Mouse (Mus musculus) forebrain, embryonic 12.5 days (tissue): ENCODE measurements around the gene Galnt10. TPM values are rescaled to one million over a fixed set of nuclear protein-coding genes. Genes with fewer than 3 reads are reported as not detected.
"Not testable (repeated sequence)": the region's sequence is repeated elsewhere in the genome, so short reads cannot be mapped to it uniquely, and the experiment has no call there.

ENCODE experiments used
- ATAC-seq: fragments of 200-750 bp; cut with Nextera tagmentation; 2 replicates; pipeline ENCODE4 v1.8.0; 2017; ENCODE audit warnings: moderate TSS enrichment; ENCODE audit not compliant: low FRiP score
- H3K27ac ChIP-seq: fragments of 300-500 bp; sonication (generic); 2 replicates; pipeline ENCODE4 v1.5.1; 2016; ENCODE audit warnings: mild to moderate bottlenecking
- H3K27me3 ChIP-seq: fragments of 300-500 bp; sonication (generic); 2 replicates; pipeline ENCODE4 v1.6.1; 2016; ENCODE audit warnings: mild to moderate bottlenecking
- H3K36me3 ChIP-seq: fragments of 300-500 bp; sonication (generic); replicated peaks from 2 replicates; pipeline ENCODE4 v1.6.1; 2016; ENCODE audit warnings: mild to moderate bottlenecking
- H3K4me1 ChIP-seq: fragments of 300-500 bp; sonication (generic); 2 replicates; pipeline ENCODE4 v1.6.1; 2016
- H3K4me2 ChIP-seq: fragments of 300-500 bp; sonication (generic); 2 replicates; pipeline ENCODE4 v1.6.1; 2016; ENCODE audit warnings: mild to moderate bottlenecking, moderate library complexity
- H3K4me3 ChIP-seq: fragments of 300-500 bp; sonication (generic); replicated peaks from 2 replicates; pipeline ENCODE4 v1.5.1; 2016; ENCODE audit warnings: mild to moderate bottlenecking
- H3K9ac ChIP-seq: fragments of 300-500 bp; sonication (generic); 2 replicates; pipeline ENCODE4 v1.6.1; 2016; ENCODE audit warnings: mild to moderate bottlenecking
- H3K9me3 ChIP-seq: fragments of 300-500 bp; sonication (generic); 2 replicates; pipeline ENCODE4 v1.6.1; 2016
- WGBS: fragments of 180-500 bp; shearing (Covaris S2); methylation state at CpG from one replicate; pipeline ENCODE4 v1.1.7; 2016; 5-methylcytosine and 5-hydroxymethylcytosine counted together
- polyA plus RNA-seq: library from polyadenylated mRNA; unstranded; fragments of >200 nt; fragmentation: Nextera tagmentation; extraction: Ambion mirVana; gene quantifications from 2 replicates; pipeline ENCODE4 v1.2.1, GENCODE M21; 2016

The Galnt10 gene
- polyA plus RNA-seq, 1 experiment from 2014 or later = 16.8 TPM

GRCm38 (mm10) chr11:57809017-57809731 lies 163.9 kb downstream of the Galnt10 start:
- no peak overlapping the region for H3K27ac ChIP-seq
- ATAC-seq = no peak
- no peak overlapping the region for H3K9ac ChIP-seq
- H3K4me3 ChIP-seq = no peak overlapping the region
- H3K36me3 ChIP-seq = peaks cover 52% of the 10 kb centered on the region
- no peak overlapping the region for H3K4me2 ChIP-seq
- 96% methylated on average over 17 of the region's 17 CpGs for WGBS
- no peaks in the 10 kb centered on the region for H3K27me3 ChIP-seq
- peaks cover 3% of the 10 kb centered on the region; the same call in 1 of the 2 replicates for H3K4me1 ChIP-seq
- H3K9me3 ChIP-seq = no peaks in the 10 kb centered on the region

DNA sequence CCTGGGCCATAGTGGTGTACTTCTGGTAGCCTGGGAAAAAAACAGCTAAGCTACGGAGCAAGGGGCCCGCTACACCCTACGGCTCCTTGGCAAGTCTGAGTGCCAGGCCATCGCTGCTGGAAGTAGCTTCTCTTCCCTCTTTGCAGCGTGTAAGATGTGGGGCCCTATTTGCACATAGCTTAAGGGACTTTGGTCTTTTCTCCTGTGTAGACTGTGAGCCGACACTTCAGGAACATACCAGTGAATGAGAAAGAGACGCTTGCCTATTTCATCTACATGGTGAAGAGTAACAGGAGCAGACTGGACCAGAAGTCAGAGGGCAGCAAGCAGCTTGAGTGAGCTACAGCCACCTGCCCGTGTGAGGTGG lies 164.5 kb downstream of the Galnt10 start:
- Histone ChIP-seq H3K4me1 (0 out of 2 replicates have a peak, but pooled peaks cover 3% of the 10 kb centered on the region), H3K4me3 (no peak overlapping the region), H3K9me3 (no peaks in the 10 kb centered on the region), H3K36me3 (peaks cover 52% of the 10 kb centered on the region), H3K4me2 (no peak overlapping the region), H3K27ac (no peak overlapping the region), H3K9ac (no peak overlapping the region), H3K27me3 (no peaks in the 10 kb centered on the region)
- ATAC-seq = no peak
- WGBS = 95% methylated on average over 8 of the region's 8 CpGs

- Histone ChIP-seq H3K4me3 (no peak overlapping the region), H3K27me3 (no peaks in the 10 kb centered on the region), H3K27ac (no peak overlapping the region), H3K9me3 (no peaks in the 10 kb centered on the region), H3K9ac (no peak overlapping the region), H3K4me2 (no peak overlapping the region), H3K4me1 (no peaks in the 10 kb centered on the region), H3K36me3 (peaks cover 51% of the 10 kb centered on the region)
- WGBS = 90% methylated on average over 7 of the region's 7 CpGs
- no peak for ATAC-seq
Observed at GRCm38 (mm10) chr11:57811006-57811405, 165.8 kb downstream of the Galnt10 start.

GRCm38 (mm10) chr11:57812212-57812611 lies 167.0 kb downstream of the Galnt10 start:
- Histone ChIP-seq H3K27me3 (no peaks in the 10 kb centered on the region), H3K36me3 (peaks cover 43% of the 10 kb centered on the region), H3K4me2 (no peak overlapping the region), H3K9me3 (no peaks in the 10 kb centered on the region), H3K4me1 (no peaks in the 10 kb centered on the region), H3K4me3 (no peak overlapping the region), H3K9ac (no peak overlapping the region), H3K27ac (no peak overlapping the region)
- ATAC-seq = no peak
- 96% methylated on average over 8 of the region's 8 CpGs for WGBS

- H3K9me3 ChIP-seq = no peaks in the 10 kb centered on the region
- no peak for ATAC-seq
- H3K4me2 ChIP-seq = no peak overlapping the region
- H3K27ac ChIP-seq = no peak overlapping the region
- H3K4me1 ChIP-seq = no peaks in the 10 kb centered on the region
- H3K9ac ChIP-seq = no peak overlapping the region
- peaks cover 30% of the 10 kb centered on the region for H3K36me3 ChIP-seq
- no peak overlapping the region for H3K4me3 ChIP-seq
- no peaks in the 10 kb centered on the region for H3K27me3 ChIP-seq
- 91% methylated on average over 3 of the region's 3 CpGs for WGBS
Observed at GRCm38 (mm10) chr11:57813641-57814040, 168.4 kb downstream of the Galnt10 start.

- ATAC-seq = no peak
- Histone ChIP-seq H3K27ac (no peak overlapping the region), H3K4me2 (no peak overlapping the region), H3K9me3 (no peaks in the 10 kb centered on the region), H3K4me1 (no peaks in the 10 kb centered on the region), H3K4me3 (no peak overlapping the region), H3K9ac (no peak overlapping the region), H3K27me3 (no peaks in the 10 kb centered on the region), H3K36me3 (no peaks in the 10 kb centered on the region)
- 92% methylated on average over 4 of the region's 4 CpGs for WGBS
Observed at GRCm38 (mm10) chr11:57818189-57818588, 172.9 kb downstream of the Galnt10 start.

DNA sequence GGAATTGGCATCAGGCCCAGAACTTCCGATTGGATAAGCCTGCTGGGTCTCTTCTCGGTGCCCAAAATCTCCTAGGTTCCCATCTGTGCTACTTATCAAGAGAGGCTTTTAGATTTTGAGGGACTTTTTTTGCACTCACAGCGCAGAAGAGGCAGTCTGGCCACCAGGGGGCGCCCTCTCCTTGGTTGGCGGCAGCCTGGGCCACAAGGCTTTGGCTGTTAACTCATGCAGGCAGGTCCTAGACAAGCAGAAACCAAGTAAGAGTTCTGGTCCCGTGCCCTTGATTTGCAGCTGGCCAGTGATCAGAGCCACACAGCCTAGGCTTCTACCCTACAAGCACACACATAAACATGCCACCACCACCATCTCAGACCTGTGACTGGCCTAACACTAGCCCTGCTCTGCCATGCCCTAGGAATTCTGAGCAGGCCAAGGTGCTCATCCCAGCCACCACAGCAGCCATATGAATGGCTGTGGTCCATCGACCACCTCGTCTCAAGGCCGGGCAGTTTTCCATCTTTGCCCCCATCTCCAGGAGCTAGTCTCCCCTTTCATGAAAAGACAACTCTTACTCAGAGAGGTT lies 174.8 kb downstream of the Galnt10 start:
- Histone ChIP-seq H3K9me3 (no peaks in the 10 kb centered on the region), H3K9ac (no peak overlapping the region), H3K27me3 (peaks cover 15% of the 10 kb centered on the region), H3K4me2 (no peak overlapping the region), H3K36me3 (no peaks in the 10 kb centered on the region), H3K27ac (no peak overlapping the region), H3K4me3 (no peak overlapping the region), H3K4me1 (no peaks in the 10 kb centered on the region)
- WGBS = 33% methylated on average over 9 of the region's 9 CpGs
- no peak for ATAC-seq

DNA sequence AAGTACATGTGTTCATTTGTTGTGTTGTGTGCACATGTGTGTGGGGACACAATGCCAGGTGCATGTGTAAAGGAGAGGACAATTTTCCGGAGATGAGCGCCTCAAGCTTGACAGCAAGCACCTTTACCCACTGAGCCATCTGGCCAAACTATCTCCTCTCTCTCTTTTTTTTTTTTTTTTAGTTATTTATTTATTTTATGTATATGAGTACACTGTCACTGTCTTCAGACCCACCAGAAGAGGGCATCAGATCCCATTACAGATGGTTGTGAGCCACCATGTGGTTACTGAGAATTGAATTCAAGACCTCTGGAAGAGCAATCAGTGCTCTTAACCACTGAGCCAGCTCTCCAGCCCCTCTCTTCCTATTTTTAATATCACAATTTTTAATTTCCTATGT lies 177.9 kb downstream of the Galnt10 start:
- H3K4me1 ChIP-seq = peaks cover 11% of the 10 kb centered on the region
- H3K27me3 ChIP-seq = peaks cover 41% of the 10 kb centered on the region
- H3K4me3 ChIP-seq, H3K4me2 ChIP-seq, ATAC-seq, H3K9ac ChIP-seq, H3K9me3 ChIP-seq, H3K36me3 ChIP-seq, H3K27ac ChIP-seq: not testable (repeated sequence)
- 90% methylated on average over 2 of the region's 2 CpGs for WGBS

GRCm38 (mm10) chr11:57823714-57824113 lies 178.5 kb downstream of the Galnt10 start:
- no peak overlapping the region for H3K9ac ChIP-seq
- no peaks in the 10 kb centered on the region for H3K36me3 ChIP-seq
- WGBS = 73% methylated on average over 7 of the region's 7 CpGs
- H3K9me3 ChIP-seq = no peaks in the 10 kb centered on the region
- ATAC-seq = no peak
- H3K27ac ChIP-seq = no peak overlapping the region
- H3K4me1 ChIP-seq = peaks cover 15% of the 10 kb centered on the region
- no peak overlapping the region for H3K4me3 ChIP-seq
- H3K4me2 ChIP-seq = no peak overlapping the region
- H3K27me3 ChIP-seq = peaks cover 47% of the 10 kb centered on the region

- ATAC-seq, H3K4me3 ChIP-seq: not testable (repeated sequence)
Observed at GRCm38 (mm10) chr11:57825234-57825633, 180.0 kb downstream of the Galnt10 start.

DNA sequence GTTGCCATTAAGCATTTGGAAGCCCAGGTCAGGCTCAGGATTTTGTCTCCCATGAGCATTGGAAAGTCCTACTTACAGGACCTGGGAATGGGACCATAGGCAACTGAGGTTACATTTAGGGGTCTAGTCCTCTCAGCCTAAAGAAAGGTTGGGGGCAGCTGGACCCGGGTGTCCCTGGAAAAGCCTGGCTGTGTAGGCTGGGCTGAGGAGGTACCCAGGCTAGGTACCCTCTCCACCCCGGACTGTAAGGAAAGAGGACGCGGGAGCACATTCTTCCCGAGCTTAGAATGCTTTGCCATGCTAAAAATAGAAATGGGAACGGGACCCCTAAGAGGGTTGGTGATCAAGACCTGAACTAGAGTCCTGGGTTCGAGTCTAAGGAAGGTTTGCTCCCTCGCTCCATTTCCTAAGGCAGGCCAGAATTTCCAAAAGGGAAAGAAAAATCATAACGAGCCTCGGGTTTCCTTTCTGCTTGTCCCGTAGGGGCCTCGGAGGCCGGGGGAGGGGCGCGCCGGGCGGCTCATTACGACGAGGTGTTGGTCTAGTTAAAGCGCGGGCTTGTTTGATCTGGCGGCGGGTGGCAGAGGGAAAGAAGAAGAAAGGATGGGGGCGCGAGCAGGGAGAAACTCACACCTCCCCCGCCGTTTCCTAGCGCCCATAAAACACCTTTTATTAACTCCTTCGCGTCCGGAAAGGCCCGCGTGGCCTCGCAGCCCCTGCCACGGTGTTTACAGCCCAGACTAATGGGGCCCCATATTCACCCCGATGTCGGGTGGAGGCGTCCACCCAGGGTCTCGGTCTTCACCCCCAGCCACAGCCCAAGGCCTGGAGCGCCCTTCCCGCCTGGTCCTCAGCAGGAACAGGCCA lies 182.0 kb downstream of the Galnt10 start:
- peaks cover 82% of the 10 kb centered on the region for H3K27me3 ChIP-seq
- 0 out of 2 replicates have a peak, but pooled peaks have one; percentile 44 for ATAC-seq
- H3K36me3 ChIP-seq = no peaks in the 10 kb centered on the region
- no peak overlapping the region for H3K27ac ChIP-seq
- H3K4me3 ChIP-seq = peak overlapping the region; percentile 33
- WGBS = under 1% methylated on average over 41 of the region's 41 CpGs
- peak overlapping the region; percentile 58 for H3K4me2 ChIP-seq
- peak overlapping the region; percentile 33; the same call in 1 of the 2 replicates for H3K9ac ChIP-seq
- H3K9me3 ChIP-seq = no peaks in the 10 kb centered on the region
- H3K4me1 ChIP-seq = peaks cover 23% of the 10 kb centered on the region

More at GRCm38 (mm10) chr11:57825234-57825633, 180.0 kb downstream of the Galnt10 start:
- 45% methylated on average over 11 of the region's 11 CpGs for WGBS
- not testable (repeated sequence) for H3K36me3 ChIP-seq, H3K9ac ChIP-seq, H3K27ac ChIP-seq, H3K4me2 ChIP-seq, H3K9me3 ChIP-seq
- H3K27me3 ChIP-seq = peaks cover 62% of the 10 kb centered on the region
- H3K4me1 ChIP-seq = peaks cover 23% of the 10 kb centered on the region

- Histone ChIP-seq H3K9ac (peak overlapping the region; percentile 33; the same call in 1 of the 2 replicates), H3K9me3 (no peaks in the 10 kb centered on the region), H3K27me3 (peaks cover 90% of the 10 kb centered on the region), H3K27ac (no peak overlapping the region), H3K36me3 (no peaks in the 10 kb centered on the region), H3K4me3 (peak overlapping the region; percentile 33), H3K4me1 (peaks cover 26% of the 10 kb centered on the region), H3K4me2 (peak overlapping the region; percentile 58)
- WGBS = under 1% methylated on average over 33 of the region's 33 CpGs
- 0 out of 2 replicates have a peak, but pooled peaks have one; percentile 30 for ATAC-seq
Observed at GRCm38 (mm10) chr11:57827915-57828545, 182.8 kb downstream of the Galnt10 start.
